Mouse (Mus musculus): Measurements from ENCODE around the gene Gm12185.
A peak's percentile ranks its signal among the peaks of the same experiment; 100 is the strongest.
"Not testable (repeated sequence)": the region's sequence is repeated elsewhere in the genome, so short reads cannot be mapped to it uniquely, and the experiment has no call there.

Gm12185 gene

DNA sequence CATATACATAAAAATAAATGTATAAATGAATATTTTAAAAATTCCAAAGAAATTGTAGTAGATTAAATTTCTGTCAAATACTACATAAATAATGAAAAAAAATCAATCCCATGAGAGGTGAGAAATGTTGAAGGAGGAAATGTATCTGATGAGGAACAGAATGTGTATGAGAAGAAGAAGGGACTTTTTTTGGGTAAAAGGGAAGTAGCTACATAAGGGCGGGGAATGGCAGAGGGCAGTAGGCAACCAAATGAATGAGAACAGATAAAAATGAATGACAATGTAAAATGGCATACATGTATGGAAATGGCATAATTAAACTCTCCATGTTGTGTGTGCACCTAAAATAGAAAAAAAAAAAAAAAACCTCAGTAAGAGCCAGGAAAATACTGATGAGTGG is 78.4 kb downstream of the Gm12185 start:
- no peak for DNase-seq

GRCm38 (mm10) chr11:48908459-48908858 is 83.6 kb downstream of the Gm12185 start:
- DNase-seq = no peak

DNA sequence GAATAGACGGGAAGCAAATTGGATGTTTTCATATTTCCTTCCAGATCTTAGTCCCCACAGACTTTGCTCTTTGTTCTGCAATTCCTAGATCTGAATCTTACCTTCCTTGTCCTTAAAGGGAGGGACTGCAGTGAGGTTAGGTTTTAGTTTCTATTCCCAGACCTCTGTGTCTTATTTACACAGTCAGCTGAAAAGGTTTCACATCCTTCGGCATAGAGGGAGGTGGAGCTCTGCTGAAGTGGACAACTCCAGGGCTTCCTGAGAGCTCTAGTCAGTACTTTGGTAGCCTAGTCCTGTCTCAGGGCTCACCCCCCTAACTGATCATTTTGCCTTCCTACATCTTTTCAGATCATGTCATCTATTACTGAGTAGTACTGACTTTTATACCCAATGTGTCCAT is 90.0 kb downstream of the Gm12185 start, which contains the start of gene Gm5431:
Gm5431 (minus strand) TSS at position 194 of the 400 bp plus-strand sequence.
- no peak for DNase-seq

GRCm38 (mm10) chr11:48901567-48901930 is 90.5 kb downstream of the Gm12185 start:
- not testable (repeated sequence) for DNase-seq

DNA sequence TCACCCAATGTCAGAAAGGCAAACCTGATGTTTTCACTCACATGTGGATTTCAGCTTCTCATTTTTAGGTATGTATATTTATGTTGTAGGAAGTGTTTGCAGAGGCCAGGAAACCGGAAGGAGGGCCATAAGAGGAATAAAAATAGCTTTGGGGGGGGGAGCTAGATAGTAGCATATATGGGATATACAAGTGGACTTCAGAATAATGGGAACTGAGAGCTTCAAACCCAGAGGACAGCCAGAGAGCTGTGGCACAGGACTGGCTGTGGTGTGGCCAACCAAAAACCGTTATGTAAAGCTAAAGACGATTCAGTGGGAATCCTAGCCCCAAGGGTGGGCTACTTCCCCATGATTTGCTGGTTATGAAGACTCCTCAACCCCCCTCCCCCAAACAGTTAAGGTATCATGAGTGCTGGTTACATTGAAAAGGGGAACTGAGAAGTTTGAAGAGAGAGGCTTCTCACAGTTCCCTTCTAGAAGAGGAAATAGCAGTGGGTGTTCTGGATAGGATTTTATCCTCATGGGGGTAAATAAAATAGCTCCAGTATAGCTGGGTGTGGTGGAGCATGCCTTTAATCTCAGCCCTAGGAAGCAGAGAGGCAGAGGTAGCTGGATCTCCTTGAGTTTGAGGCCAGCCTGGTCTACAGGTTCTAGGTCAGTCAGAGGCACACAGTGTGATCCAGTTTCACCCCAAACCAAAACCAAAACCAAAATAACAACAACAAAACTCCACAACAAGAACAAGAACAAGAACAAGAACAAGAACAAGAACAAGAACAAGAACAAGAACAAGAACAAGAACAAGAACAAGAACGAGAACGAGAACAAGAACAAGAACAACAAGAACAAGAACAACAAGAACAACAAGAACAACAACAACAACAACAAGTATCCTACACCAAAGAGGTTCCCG is 91.1 kb downstream of the Gm12185 start:
- DNase-seq = not testable (repeated sequence)

GRCm38 (mm10) chr11:48898812-48899431 is 93.1 kb downstream of the Gm12185 start:
- no peak for DNase-seq

DNA sequence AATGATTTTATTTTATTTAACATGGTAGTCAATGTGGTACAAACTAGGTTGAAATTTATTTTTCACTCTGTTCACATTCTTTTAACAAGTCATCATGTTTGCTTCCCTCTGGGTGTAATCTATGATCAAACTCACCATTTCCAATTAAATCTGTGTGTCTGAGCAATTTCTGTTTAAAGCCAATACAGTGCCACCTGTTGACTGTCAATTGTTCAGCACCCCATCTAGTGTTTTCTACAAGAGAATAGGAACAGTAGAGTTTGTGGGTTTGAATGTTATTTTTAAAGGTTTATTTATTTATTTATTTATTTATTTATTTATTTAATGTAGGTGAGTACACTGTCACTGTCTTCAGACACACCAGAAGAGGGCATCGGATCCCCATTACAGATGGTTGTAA is 115.3 kb downstream of the Gm12185 start:
- DNase-seq = no peak

DNA sequence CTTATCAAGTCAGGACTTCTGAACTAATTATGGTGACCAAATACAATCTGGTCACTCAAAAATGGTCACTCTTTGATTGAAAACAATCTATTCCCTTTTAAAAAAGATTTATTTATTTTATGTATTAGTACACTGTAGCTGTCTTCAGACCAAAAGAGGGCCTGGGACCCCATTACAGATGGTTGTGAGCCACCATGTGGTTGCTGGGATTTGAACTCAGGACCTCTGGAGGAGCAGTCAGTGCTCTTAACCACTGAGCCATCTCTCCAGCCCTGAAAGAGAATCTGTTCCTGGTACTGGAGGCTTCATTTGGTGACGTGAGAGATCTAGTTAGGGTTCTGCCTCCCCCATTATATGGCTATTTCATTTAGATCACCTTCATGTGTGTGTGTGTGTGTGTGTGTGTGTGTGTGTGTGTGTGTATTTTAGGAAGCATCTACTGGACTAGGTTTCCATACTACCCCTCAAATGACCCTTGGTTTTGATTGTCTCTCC is 116.6 kb downstream of the Gm12185 start:
- DNase-seq = not testable (repeated sequence)

GRCm38 (mm10) chr11:48874465-48874864 is 117.6 kb downstream of the Gm12185 start:
- DNase-seq = peak; percentile 66 to 67

DNA sequence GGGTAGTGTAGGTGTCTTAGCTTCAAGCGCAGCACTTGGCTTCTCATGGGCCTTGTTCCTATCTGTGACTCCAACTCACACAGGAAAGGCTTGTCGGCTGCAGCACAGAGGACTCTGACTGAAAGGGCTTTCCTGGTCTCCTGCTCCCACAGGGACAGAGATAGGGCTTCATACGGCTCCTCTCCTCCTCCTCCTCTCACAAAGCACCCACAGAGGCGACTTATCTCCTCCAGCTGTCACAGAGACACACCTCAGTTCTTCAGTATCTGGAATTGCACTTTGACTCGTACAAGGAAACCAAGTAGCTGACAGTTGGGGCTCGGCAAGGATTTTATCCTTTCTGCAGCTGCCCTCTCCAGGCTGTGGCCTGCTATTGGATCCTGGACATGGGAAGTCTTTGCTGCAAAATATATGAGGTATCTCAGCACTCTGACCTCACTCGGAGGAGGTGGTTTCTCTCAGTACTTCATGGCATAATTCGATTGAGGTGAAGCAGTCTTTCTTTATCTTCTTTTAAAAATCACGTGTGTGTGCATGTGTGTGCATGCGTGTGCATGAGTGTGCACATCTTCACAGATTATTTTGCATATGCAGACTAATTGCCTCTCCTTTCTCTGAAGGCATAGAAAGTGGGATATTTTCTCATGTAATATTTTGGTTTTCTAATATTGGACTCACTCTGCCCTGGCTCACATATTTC is 118.3 kb downstream of the Gm12185 start:
- no peak for DNase-seq

DNA sequence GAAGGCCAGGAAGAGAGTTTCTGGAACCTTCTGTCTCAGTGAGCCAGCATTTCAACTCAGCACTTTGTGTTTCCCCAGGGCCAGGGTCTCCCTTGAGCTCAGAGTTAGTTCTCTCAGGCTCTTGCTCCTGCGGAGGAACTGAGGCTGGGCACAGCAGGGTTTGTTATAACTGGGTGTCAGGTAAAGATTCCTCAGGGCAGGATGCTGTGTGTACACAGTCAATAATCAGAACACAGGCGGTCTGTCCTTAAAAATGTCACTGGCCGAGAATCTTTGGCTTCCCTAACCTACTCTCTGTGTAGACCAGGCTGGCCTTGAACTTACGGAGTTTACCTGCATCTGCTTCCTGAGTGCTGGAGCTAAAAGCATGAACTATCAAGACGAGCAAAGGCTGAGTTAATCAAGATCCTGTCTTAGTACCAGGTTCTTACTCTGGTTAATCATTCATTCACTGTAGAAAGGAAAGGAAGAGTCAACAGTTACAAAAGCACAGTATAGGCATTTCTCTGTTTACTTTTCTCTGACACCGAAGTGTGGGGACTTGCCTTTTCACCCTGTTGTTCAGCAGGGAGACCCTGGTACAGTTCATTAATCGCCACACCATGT is 119.2 kb downstream of the Gm12185 start:
- DNase-seq = no peak

DNA sequence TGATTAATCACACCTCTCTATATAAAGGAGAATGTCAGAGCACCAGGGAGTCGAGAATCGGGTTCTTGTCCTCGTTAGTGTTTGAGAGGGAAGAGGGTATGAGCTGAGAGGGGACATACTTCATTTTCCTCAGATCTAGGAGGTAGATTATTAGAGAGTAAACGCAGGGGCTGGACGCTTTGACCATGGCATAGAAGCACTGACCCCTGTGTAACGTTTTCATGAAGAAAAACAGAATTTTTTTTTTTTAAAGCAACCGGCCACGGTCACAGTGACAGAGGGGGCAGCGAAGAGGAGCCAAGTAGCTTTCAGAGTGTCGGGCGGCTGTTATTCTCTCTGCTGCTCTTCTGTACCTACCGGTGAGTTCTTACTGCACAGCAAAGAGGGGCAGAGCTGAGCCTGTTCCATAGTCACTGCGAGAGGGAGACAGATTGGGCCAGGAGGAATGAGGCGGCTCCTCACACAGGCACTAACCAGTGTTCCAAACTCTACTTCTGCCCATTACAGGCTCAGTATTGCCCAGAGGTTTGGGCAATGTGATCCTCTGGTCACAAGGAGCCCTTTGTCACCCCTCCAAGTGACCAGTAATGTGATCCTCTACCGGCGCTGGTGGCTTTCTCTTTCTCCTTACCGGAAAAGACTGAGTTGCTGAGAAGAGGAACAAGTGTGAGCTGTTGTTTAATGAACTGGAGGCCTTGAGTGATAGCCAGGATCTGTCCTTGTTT is 120.0 kb downstream of the Gm12185 start:
- DNase-seq = peak; percentile 44 to 58

DNA sequence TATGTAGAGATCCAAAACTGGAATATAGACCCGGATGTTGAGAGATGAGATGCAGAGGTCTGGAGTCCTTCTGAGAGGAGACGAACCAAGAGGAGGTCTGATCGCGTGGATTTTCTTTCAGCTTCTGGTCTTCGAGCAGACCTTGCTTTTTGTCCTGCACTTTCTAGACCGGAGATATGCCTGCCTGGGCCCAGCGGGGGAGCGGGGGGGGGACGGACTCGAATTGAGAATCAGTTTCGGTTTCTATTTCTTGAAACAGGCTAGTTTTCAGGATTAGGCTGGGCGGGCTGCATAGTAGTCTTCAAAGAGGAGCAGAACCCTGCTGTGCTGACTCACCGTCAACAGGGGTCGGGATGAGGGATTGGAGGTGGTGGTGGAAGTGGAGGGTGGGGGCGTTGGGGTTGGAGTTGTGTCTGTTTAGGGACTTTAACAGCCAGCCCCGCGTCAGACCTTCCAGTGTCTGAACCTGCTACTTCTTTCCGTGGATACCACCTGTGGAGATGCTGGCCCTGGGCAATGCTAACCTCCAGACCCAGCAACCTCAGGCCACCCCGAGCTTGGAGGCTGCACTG is 120.7 kb downstream of the Gm12185 start, which contains the start of gene Irgm1:
Irgm1 (minus strand) TSS at position 483 of the 572 bp plus-strand sequence.
- peak; percentile 80 to 88 for DNase-seq

GRCm38 (mm10) chr11:48870781-48871180 is 121.2 kb downstream of the Gm12185 start:
- no peak for DNase-seq

DNA sequence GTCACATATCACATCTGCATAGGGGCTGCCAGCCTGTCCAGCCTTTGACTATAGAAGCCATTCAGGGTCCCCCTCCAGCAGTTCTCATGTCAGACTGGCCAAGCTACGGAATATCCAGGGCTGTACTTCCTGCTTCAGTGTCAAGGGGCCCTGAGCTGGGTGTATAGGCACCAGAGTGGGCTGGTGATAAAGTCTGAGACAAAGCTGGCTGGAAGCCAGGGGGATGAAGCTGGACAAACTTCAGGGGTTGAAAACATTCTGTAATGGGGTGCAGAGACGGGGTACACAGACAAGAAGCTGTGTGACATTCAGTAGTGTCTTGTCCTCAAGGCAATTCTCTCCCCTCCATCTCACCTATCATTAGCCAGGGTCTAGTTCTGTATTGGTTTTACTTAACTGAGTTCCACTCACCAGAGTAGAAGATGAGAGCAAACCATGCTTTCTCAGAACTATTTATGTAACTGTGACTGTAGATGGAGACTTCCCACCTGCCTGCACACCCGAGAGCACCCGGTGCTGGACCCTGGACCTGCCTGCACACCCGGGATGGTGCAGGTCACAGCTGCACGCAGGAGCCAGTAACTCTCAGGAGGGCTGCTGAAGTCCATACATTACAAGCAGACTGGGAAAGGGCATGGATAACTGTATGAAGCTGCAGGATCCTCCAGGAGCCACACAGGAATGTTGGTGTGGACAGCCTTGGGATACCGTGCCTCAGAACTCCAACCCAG is 122.5 kb downstream of the Gm12185 start:
- peak; percentile 32 to 55 for DNase-seq

GRCm38 (mm10) chr11:48866481-48866880 is 125.5 kb downstream of the Gm12185 start:
- no peak for DNase-seq

DNA sequence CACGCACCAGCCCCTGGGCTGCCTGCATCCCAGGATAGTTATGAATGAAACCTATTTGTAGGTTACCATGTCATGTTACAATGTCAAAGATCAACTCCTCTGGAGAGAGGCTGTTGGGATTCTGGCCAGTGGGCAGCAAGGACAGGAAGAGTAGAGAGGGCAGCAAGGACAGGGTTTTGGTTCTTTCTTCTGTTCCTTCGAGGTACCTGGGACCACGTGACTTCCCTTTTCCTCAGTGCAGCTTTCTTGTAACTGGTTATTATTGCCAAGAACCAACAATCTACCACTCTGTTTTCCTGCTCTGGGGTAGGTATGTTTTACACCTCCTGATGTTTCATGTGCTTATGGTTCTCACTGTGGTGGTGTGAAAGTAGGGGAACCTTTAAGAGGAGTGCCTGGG is 128.2 kb downstream of the Gm12185 start:
- DNase-seq = no peak

DNA sequence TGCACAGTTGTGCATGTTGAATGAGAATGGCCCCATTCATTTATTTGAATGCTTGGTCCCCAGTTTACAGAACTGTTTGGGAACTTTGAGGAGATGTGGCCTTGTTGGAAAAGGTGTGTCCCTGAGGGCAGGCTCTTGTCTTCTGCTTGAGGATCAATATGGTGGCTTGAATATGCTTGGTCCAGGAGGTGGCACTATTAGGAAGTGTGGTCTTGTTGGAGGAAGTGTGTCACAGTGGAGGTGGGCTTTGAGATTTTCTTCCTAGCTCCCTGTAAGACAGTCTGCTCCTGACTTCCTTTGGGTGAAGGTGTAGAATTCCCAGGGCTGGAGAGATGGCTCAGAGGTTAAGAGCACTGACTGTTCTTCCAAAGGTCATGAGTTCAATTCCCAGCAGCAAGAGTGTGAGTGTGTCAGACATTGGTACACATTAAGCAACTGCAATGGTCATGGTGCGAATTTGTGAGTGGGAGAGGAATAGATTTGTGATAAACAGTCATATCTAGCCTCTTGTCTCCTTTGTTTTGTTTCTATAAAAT is 129.2 kb downstream of the Gm12185 start:
- no peak for DNase-seq

- peak in 1 of 2 experiments; percentile 66 for DNase-seq
Measured at GRCm38 (mm10) chr11:48859014-48859413, 133.0 kb downstream of the Gm12185 start.

Data from kidney, postnatal 4 days (tissue).